Mouse (Mus musculus): ENCODE results near the gene Nudcd3. TPM values are rescaled to one million over a fixed set of nuclear protein-coding genes. Genes with fewer than 3 reads are reported as not detected.
"Not testable (repeated sequence)": the region's sequence is repeated elsewhere in the genome, so short reads cannot be mapped to it uniquely, and the experiment has no call there.

Gene Nudcd3
- total and polyA plus RNA-seq, 2 experiments from 2014 or later = 29.2 to 37.8 TPM

GRCm38 (mm10) chr11:6111734-6112484 lies 88.3 kb downstream of the Nudcd3 start:
- no peaks in the 10 kb centered on the region for H3K27me3 ChIP-seq (ENCODE audit: control insufficient read depth, insufficient read depth, low read length)
- H3K9ac ChIP-seq (replicated peaks; ENCODE audit: low read depth, low read length) = no peak overlapping the region
- H3K4me2 ChIP-seq (ENCODE audit: low read depth, low read length) = no peak overlapping the region
- ATAC-seq (ENCODE audit: insufficient read depth, low read depth) (no peak), DNase-seq (ENCODE audit: low spot score) (no peak)
- 89% methylated on average over 5 of the region's 5 CpGs for WGBS
- TF ChIP-seq CTCF (IDR thresholded peaks at IDR 0.05; ENCODE audit: low read depth) = no peak
- no peak for TF ChIP-seq EP300 (IDR thresholded peaks at IDR 0.05; ENCODE audit: low read depth)
- H3K9me3 ChIP-seq (replicated peaks; ENCODE audit: control insufficient read depth, low read length) = no peaks in the 10 kb centered on the region
- no peaks in the 10 kb centered on the region for H3K4me1 ChIP-seq (ENCODE audit: control insufficient read depth, insufficient read depth)
- no peak overlapping the region for H3K4me3 ChIP-seq (ENCODE audit: low read depth, low read length)
- peaks cover 56% of the 10 kb centered on the region for H3K36me3 ChIP-seq (replicated peaks; ENCODE audit: control insufficient read depth, insufficient read depth, low read length)
- H3K27ac ChIP-seq (ENCODE audit: low read depth) = no peak overlapping the region

GRCm38 (mm10) chr11:6109990-6110389 lies 90.2 kb downstream of the Nudcd3 start:
- Histone ChIP-seq H3K36me3 (replicated peaks; ENCODE audit: control insufficient read depth, insufficient read depth, low read length) (peaks cover 62% of the 10 kb centered on the region), H3K9ac (replicated peaks; ENCODE audit: low read depth, low read length) (no peak overlapping the region), H3K27ac (ENCODE audit: low read depth) (no peak overlapping the region), H3K4me2 (ENCODE audit: low read depth, low read length) (no peak overlapping the region), H3K9me3 (replicated peaks; ENCODE audit: control insufficient read depth, low read length) (no peaks in the 10 kb centered on the region), H3K4me1 (ENCODE audit: control insufficient read depth, insufficient read depth) (no peaks in the 10 kb centered on the region), H3K4me3 (ENCODE audit: low read depth, low read length) (no peak overlapping the region), H3K27me3 (ENCODE audit: control insufficient read depth, insufficient read depth, low read length) (no peaks in the 10 kb centered on the region)
- DNase-seq (ENCODE audit: low spot score) (no peak), ATAC-seq (ENCODE audit: insufficient read depth, low read depth) (no peak)
- TF ChIP-seq EP300 (IDR thresholded peaks at IDR 0.05; ENCODE audit: low read depth) = no peak
- TF ChIP-seq CTCF (IDR thresholded peaks at IDR 0.05; ENCODE audit: low read depth) = no peak

- no peak overlapping the region for H3K4me2 ChIP-seq (ENCODE audit: low read depth, low read length)
- no peak overlapping the region for H3K27ac ChIP-seq (ENCODE audit: low read depth)
- H3K4me3 ChIP-seq (ENCODE audit: low read depth, low read length) = no peak overlapping the region
- TF ChIP-seq CTCF (IDR thresholded peaks at IDR 0.05; ENCODE audit: low read depth) = no peak
- TF ChIP-seq EP300 (IDR thresholded peaks at IDR 0.05; ENCODE audit: low read depth) = no peak
- DNase-seq (ENCODE audit: low spot score) = no peak
- no peaks in the 10 kb centered on the region for H3K4me1 ChIP-seq (ENCODE audit: control insufficient read depth, insufficient read depth)
- peaks cover 57% of the 10 kb centered on the region for H3K36me3 ChIP-seq (replicated peaks; ENCODE audit: control insufficient read depth, insufficient read depth, low read length)
- no peaks in the 10 kb centered on the region for H3K27me3 ChIP-seq (ENCODE audit: control insufficient read depth, insufficient read depth, low read length)
- H3K9ac ChIP-seq (replicated peaks; ENCODE audit: low read depth, low read length) = no peak overlapping the region
- ATAC-seq (ENCODE audit: insufficient read depth, low read depth) = no peak
- H3K9me3 ChIP-seq (replicated peaks; ENCODE audit: control insufficient read depth, low read length) = no peaks in the 10 kb centered on the region
- WGBS = 89% methylated on average over 5 of the region's 5 CpGs
These were observed 91.9 kb downstream of the Nudcd3 start for GRCm38 (mm10) chr11:6108296-6108695.

GRCm38 (mm10) chr11:6107722-6108121 lies 92.5 kb downstream of the Nudcd3 start:
- H3K9ac ChIP-seq (replicated peaks; ENCODE audit: low read depth, low read length) = no peak overlapping the region
- peaks cover 51% of the 10 kb centered on the region for H3K36me3 ChIP-seq (replicated peaks; ENCODE audit: control insufficient read depth, insufficient read depth, low read length)

GRCm38 (mm10) chr11:6104734-6105133 lies 95.5 kb downstream of the Nudcd3 start:
- WGBS = 73% methylated on average over 5 of the region's 5 CpGs
- DNase-seq (ENCODE audit: low spot score) (no peak), ATAC-seq (ENCODE audit: insufficient read depth, low read depth) (no peak)
- Histone ChIP-seq H3K4me3 (ENCODE audit: low read depth, low read length) (no peak overlapping the region), H3K4me1 (ENCODE audit: control insufficient read depth, insufficient read depth) (no peaks in the 10 kb centered on the region), H3K4me2 (ENCODE audit: low read depth, low read length) (no peak overlapping the region), H3K27me3 (ENCODE audit: control insufficient read depth, insufficient read depth, low read length) (no peaks in the 10 kb centered on the region), H3K9ac (replicated peaks; ENCODE audit: low read depth, low read length) (no peak overlapping the region), H3K27ac (ENCODE audit: low read depth) (no peak overlapping the region), H3K36me3 (replicated peaks; ENCODE audit: control insufficient read depth, insufficient read depth, low read length) (peaks cover 24% of the 10 kb centered on the region), H3K9me3 (replicated peaks; ENCODE audit: control insufficient read depth, low read length) (no peaks in the 10 kb centered on the region)
- TF ChIP-seq EP300 (IDR thresholded peaks at IDR 0.05; ENCODE audit: low read depth) = no peak
- no peak for TF ChIP-seq CTCF (IDR thresholded peaks at IDR 0.05; ENCODE audit: low read depth)

More at GRCm38 (mm10) chr11:6107722-6108121, 92.5 kb downstream of the Nudcd3 start:
- H3K4me3 ChIP-seq (ENCODE audit: low read depth, low read length) = no peak overlapping the region
- H3K9me3 ChIP-seq (replicated peaks; ENCODE audit: control insufficient read depth, low read length) = no peaks in the 10 kb centered on the region
- 71% methylated on average over 3 of the region's 3 CpGs for WGBS
- H3K4me2 ChIP-seq (ENCODE audit: low read depth, low read length) = no peak overlapping the region
- no peaks in the 10 kb centered on the region for H3K4me1 ChIP-seq (ENCODE audit: control insufficient read depth, insufficient read depth)
- no peak overlapping the region for H3K27ac ChIP-seq (ENCODE audit: low read depth)
- DNase-seq (ENCODE audit: low spot score) (no peak), ATAC-seq (ENCODE audit: insufficient read depth, low read depth) (no peak)
- no peak for TF ChIP-seq CTCF (IDR thresholded peaks at IDR 0.05; ENCODE audit: low read depth)
- no peaks in the 10 kb centered on the region for H3K27me3 ChIP-seq (ENCODE audit: control insufficient read depth, insufficient read depth, low read length)

GRCm38 (mm10) chr11:6096637-6097036 lies 103.6 kb downstream of the Nudcd3 start:
- ATAC-seq (ENCODE audit: insufficient read depth, low read depth); DNase-seq (ENCODE audit: low spot score); H3K9me3 ChIP-seq (replicated peaks; ENCODE audit: control insufficient read depth, low read length); H3K9ac ChIP-seq (replicated peaks; ENCODE audit: low read depth, low read length); H3K4me1 ChIP-seq (ENCODE audit: control insufficient read depth, insufficient read depth); H3K27ac ChIP-seq (ENCODE audit: low read depth); H3K27me3 ChIP-seq (ENCODE audit: control insufficient read depth, insufficient read depth, low read length); H3K36me3 ChIP-seq (replicated peaks; ENCODE audit: control insufficient read depth, insufficient read depth, low read length); H3K4me3 ChIP-seq (ENCODE audit: low read depth, low read length); H3K4me2 ChIP-seq (ENCODE audit: low read depth, low read length): not testable (repeated sequence)
- WGBS = 95% methylated on average over 2 of the region's 3 CpGs

Data from heart, postnatal 0 days (tissue).